Mouse (Mus musculus) limb, embryonic 11.5 days (tissue): ENCODE measurements around the gene Vpreb3. TPM values are rescaled to one million over a fixed set of nuclear protein-coding genes. Genes with fewer than 3 reads are reported as not detected.

ENCODE experiments used
- ATAC-seq: fragments of 200-750 bp; cut with Nextera tagmentation; 2 replicates; pipeline ENCODE4 v1.8.0; 2017; ENCODE audit warnings: low read depth; ENCODE audit not compliant: insufficient number of reproducible peaks, low FRiP score, low TSS enrichment
- DNase-seq: peaks from one replicate; pipeline ENCODE4 v3.0.0-alpha.2; 2015; ENCODE audit warnings: low spot score
- H3K27ac ChIP-seq: fragments of 300-500 bp; sonication (generic); replicated peaks from 2 replicates; pipeline ENCODE4 v1.5.1; 2014; ENCODE audit warnings: low read depth, mild to moderate bottlenecking, low read length
- H3K27me3 ChIP-seq: fragments of 300-500 bp; sonication (generic); 2 replicates; pipeline ENCODE4 v1.6.1; 2014; ENCODE audit warnings: mild to moderate bottlenecking, low read length, mixed read lengths; ENCODE audit not compliant: control insufficient read depth, insufficient read depth
- H3K36me3 ChIP-seq: fragments of 300-500 bp; sonication (generic); 2 replicates; pipeline ENCODE4 v1.6.1; 2014; ENCODE audit warnings: mild to moderate bottlenecking, low read length, moderate library complexity, mixed read lengths; ENCODE audit not compliant: control insufficient read depth, insufficient read depth
- H3K4me1 ChIP-seq: fragments of 300-500 bp; sonication (generic); 2 replicates; pipeline ENCODE4 v1.6.1; 2014; ENCODE audit warnings: low read length, mixed read lengths; ENCODE audit not compliant: control insufficient read depth, insufficient read depth
- H3K4me2 ChIP-seq: fragments of 300-500 bp; sonication (generic); 2 replicates; pipeline ENCODE4 v1.6.1; 2014; ENCODE audit warnings: low read depth, mild to moderate bottlenecking, moderate library complexity; ENCODE audit not compliant: severe bottlenecking
- H3K4me3 ChIP-seq: fragments of 300-500 bp; sonication (generic); 2 replicates; pipeline ENCODE4 v1.5.1; 2014; ENCODE audit warnings: low read depth, low read length
- H3K9ac ChIP-seq: fragments of 300-500 bp; sonication (generic); 2 replicates; pipeline ENCODE4 v1.6.1; 2014; ENCODE audit warnings: mild to moderate bottlenecking, low read length
- H3K9me3 ChIP-seq: fragments of 300-500 bp; sonication (generic); 2 replicates; pipeline ENCODE4 v1.6.1; 2016; ENCODE audit warnings: low read length; ENCODE audit not compliant: control insufficient read depth
- WGBS: fragments of 180-500 bp; shearing (Covaris S2); extraction: QIAGEN DNeasy Blood & Tissue Kit; methylation state at CpG from one replicate; pipeline ENCODE4 v1.1.7; 2014; 5-methylcytosine and 5-hydroxymethylcytosine counted together
- polyA plus RNA-seq: library from polyadenylated mRNA; unstranded; fragments of >200 nt; fragmentation: Nextera tagmentation; extraction: Ambion mirVana; gene quantifications from 2 replicates; pipeline ENCODE4 v1.2.1, GENCODE M21; 2014

Vpreb3 gene
- polyA plus RNA-seq, 1 experiment from 2014 or later: 0.60 TPM

- Histone ChIP-seq H3K9me3 (no peaks in the 10 kb centered on the region), H3K4me2 (no peak overlapping the region), H3K36me3 (no peaks in the 10 kb centered on the region), H3K4me1 (no peaks in the 10 kb centered on the region), H3K27ac (no peak overlapping the region), H3K27me3 (no peaks in the 10 kb centered on the region), H3K4me3 (no peak overlapping the region), H3K9ac (no peak overlapping the region)
- WGBS: 52% methylated on average over 3 of the region's 3 CpGs
- DNase-seq (no peak), ATAC-seq (no peak)
Measured at GRCm38 (mm10) chr10:75996315-75996714, 53.5 kb downstream of the Vpreb3 start.

Other genes with a start within 250 kb of the Vpreb3 start
- 28.5 and 30.7 TPM in 2 replicates for gene Cabin1, start 178.7 kb upstream of the Vpreb3 start, polyA plus RNA-seq
- 100.0 and 107 TPM in 2 replicates for gene Ddt, start 169.6 kb upstream of the Vpreb3 start, polyA plus RNA-seq
- 0.41 TPM in 1 of 2 replicates, not detected in the other for gene Gm20441, start 162.1 kb upstream of the Vpreb3 start, polyA plus RNA-seq
- gene Gstt3, start 161.6 kb upstream of the Vpreb3 start, polyA plus RNA-seq: 6.4 and 7.9 TPM in 2 replicates
- 4.4 and 5.5 TPM in 2 replicates for gene Gstt1, start 144.5 kb upstream of the Vpreb3 start, polyA plus RNA-seq
- gene Gstt4, start 120.5 kb upstream of the Vpreb3 start, polyA plus RNA-seq: not detected in 2 replicates
- 7.8 and 9.5 TPM in 2 replicates for gene Gstt2, start 105.6 kb upstream of the Vpreb3 start, polyA plus RNA-seq
- 2,626 and 2,699 TPM in 2 replicates for gene Mif, start 82.8 kb upstream of the Vpreb3 start, polyA plus RNA-seq
- 3.8 and 3.9 TPM in 2 replicates for gene Derl3, start 49.6 kb upstream of the Vpreb3 start, polyA plus RNA-seq
- gene Smarcb1, start 21.4 kb upstream of the Vpreb3 start, polyA plus RNA-seq: 260 and 263 TPM in 2 replicates
- 4.5 and 6.2 TPM in 2 replicates for gene Chchd10, start 9.9 kb upstream of the Vpreb3 start, polyA plus RNA-seq
- gene Mmp11, start 6.6 kb upstream of the Vpreb3 start, polyA plus RNA-seq: 66.1 and 75.2 TPM in 2 replicates
- 0.31 and 0.35 TPM in 2 replicates for gene Gm867, start 2.4 kb upstream of the Vpreb3 start, polyA plus RNA-seq
- 0.10 TPM in 1 of 2 replicates, not detected in the other for gene Gm5134, start 11.5 kb downstream of the Vpreb3 start, polyA plus RNA-seq
- gene Zfp280b, start 89.6 kb downstream of the Vpreb3 start, polyA plus RNA-seq: 42.1 and 44.8 TPM in 2 replicates
- not detected in 2 replicates for gene Slc5a4b, start 167.9 kb downstream of the Vpreb3 start, polyA plus RNA-seq
- not detected in 2 replicates for gene Slc5a4a, start 204.4 kb downstream of the Vpreb3 start, polyA plus RNA-seq